Mouse (Mus musculus) lung, postnatal 25 days (tissue): Measurements from ENCODE around the gene Smox.
A peak's percentile ranks its signal among the peaks of the same experiment; 100 is the strongest.

Experiments
- DNase-seq: peaks from one replicate; pipeline ENCODE4 v3.0.0; 2022; ENCODE audit warnings: low spot score

Gene Smox

GRCm38 (mm10) chr2:131552736-131553400, 61.6 kb downstream of the Smox start:
- no peak for DNase-seq

- DNase-seq = no peak
Observed at GRCm38 (mm10) chr2:131557896-131558295, 66.6 kb downstream of the Smox start.

- DNase-seq = no peak
Observed at GRCm38 (mm10) chr2:131560205-131560919, 69.1 kb downstream of the Smox start.

- no peak for DNase-seq
Observed at GRCm38 (mm10) chr2:131561344-131561870, 70.1 kb downstream of the Smox start.

- no peak for DNase-seq
Observed at GRCm38 (mm10) chr2:131561891-131562585, 70.7 kb downstream of the Smox start, which contains the start of gene Adra1d. TSS of gene Adra1d (minus strand) at chr2:131562283.

GRCm38 (mm10) chr2:131562586-131563122, 71.4 kb downstream of the Smox start:
- DNase-seq = peak; percentile 45
